Mouse (Mus musculus) retina, postnatal 7 days (tissue): ENCODE data around the gene Bin2.

Experiments used
- DNase-seq: peaks from one replicate; pipeline ENCODE4 v3.0.0-alpha.2; 2012; ENCODE audit warnings: low read depth, low spot score

Gene Bin2

DNA sequence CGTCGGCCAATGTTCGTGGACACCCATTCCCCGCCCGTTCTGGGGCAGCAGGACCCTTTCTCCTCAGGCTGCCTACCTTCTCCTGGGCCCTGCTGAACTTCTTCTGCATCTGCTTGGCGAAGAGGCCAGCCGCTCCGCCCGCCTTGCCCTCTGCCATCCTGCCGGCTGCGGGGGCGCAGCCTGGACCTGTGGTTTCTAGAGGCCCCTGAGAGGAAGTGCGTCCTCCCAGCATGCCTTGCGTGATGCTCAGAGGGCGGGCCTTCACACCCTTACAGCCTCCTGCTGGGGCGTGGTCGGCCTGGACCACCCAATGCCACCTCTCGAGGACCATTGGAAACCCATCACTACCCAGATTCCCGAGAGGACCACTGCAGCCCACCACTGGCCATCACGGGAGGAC is at the start of gene Bin2:
Bin2 (minus strand) TSS at position 217 of the 400 bp plus-strand sequence.
- no peak for DNase-seq

DNA sequence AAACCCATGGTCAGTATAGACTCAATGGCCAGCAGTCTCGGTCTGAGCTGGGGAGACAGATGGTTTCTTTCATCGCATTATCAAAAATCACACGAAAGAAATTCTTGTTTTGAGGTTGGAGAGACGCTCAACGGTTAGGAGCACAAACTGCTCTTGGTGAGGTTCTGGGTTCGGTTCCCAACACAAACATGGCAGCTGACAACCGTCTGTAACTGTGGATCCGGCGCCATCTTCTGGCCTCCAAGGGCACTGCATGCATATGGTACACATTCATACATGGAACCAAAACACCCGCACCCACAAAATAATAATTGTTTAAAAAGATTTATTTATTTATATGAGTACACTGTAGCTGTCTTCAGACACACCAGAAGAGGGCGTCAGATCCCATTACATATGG is 49.2 kb upstream of the Bin2 start:
- DNase-seq: no peak

DNA sequence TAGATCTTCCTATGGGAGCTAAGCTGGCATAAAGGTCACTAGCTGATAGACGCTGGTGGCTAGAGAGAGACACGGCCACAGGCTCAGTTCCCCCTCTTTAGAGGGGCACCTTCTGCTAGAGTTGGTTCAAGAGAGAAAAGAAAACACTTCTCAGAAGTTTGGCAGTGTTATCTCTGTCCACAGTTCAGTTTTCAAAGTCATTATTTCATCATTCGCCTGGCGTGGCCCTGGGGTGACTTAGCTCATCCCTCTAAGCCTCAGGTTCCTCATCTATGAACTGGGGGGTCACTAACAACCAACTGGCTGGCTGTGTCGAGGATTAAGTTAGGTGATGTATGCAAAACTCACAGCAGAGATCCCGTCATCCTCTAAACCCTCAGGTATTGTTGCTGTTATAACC is 48.6 kb upstream of the Bin2 start:
- no peak for DNase-seq

DNA sequence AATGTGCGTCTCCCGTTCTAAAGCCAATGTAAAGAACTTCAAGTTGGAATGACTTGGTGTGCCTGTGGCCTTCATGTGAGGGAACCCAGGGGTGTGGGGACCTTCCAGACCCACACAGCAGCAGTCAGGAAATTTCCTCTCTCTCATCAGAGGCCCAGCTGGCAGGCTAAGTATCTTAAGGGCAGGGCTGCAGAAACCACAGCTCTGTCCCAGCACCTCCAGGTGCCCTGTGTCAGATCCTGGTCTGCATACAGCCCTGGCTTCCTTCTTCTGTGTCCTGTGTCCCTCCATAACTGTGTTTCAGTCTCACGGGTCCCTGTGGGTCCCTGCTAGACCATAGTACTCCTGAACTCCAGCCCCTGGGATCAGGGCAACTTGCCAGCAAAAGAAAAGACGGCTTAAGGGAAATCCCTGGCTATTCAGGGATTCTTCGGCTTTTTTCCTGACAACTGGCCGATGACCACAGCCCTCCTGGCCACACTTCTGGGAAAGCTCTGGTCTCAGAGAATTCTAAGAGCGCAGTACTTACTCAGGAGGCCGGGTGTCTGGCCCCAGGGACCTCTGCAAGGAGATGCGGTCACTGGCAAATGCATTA is 46.1 kb upstream of the Bin2 start:
- DNase-seq: peak; percentile 17

DNA sequence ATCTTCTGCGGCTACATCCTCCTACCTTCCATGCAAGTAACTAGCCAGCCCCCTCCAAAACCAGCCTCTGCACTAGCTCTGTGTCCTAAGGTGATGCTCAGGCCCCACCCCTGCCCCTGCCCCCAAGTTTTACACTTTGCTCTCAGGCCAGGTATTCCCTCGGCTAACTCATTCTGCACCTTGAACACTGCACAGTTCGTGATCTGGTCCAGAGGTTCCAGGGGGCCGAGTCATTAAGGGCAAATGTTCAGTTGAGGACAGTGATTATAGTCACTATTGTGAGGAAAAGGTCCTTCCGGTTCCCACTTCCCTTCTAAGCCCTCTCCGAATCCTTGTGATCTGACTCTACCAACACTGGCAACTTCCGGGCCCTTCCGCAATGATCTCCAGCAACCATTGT is 45.1 kb upstream of the Bin2 start:
- DNase-seq: no peak

DNA sequence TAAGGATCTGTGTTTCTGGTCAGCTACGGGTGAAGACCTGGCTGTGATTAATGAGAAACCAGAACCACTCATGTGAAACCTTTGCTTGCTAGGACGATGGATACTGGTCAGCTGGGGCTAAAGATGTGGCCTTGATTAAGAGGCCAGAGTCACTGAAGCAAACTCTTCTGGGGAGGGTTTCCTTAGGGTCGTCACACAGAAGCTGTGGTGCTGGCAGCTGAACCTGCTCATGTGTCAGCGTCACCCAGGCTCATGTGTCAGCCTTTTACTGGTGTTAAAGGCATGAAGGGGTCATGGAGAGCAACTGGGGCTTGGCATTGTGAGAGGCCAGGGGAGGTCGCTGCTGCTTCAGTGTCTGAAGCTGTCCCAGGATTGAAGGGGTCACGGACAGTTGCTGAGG is 41.5 kb upstream of the Bin2 start:
- no peak for DNase-seq

DNA sequence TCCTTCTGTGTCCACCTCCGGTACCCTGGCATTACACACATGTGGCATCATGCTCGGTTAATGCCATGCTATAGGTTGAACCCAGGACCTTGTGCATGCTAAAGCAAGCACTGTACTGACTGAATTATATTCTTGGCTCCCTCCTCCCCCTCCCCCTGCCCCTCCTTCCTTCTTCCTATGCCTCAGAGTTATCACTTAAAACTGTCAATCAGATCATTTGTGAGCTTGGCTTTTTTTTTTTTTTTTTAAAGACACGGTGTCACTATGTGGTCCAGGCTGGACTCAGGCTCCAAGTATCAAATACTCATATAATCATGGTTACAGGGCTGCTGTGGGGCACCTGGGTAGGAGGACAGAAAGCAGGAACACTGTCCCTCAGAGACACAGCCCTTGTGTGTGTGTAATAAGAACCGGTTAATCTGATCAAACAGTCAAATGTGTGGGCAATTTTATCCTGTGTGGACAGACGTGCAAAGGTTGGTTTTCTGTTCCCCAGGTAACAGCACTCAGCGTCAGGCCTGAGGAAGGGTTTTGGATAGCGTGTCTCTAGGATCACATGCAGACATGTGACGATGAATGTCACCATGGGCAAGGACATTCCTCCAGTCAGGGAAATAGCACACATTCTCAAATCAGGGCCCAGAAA is 39.2 kb upstream of the Bin2 start:
- no peak for DNase-seq

DNA sequence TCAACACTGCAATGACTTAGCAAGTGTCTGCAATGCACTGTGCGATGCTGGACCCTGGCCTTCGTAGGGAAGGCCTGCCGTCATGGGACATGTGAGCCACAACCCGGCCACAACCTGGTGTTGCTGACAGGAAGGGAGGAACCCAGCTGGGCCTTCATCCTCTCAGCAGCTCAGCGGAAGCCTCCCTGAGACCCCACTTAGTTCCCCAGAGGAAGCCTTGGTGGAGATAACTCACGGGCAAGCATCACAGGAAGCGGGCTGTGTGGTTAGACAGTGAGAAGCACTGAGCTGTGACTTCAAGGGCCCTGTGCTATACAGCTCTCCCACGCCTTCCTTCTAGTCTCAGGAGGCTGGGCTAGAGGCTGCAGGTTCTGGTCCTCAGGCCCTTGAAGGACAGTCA is 36.9 kb upstream of the Bin2 start:
- DNase-seq: no peak

DNA sequence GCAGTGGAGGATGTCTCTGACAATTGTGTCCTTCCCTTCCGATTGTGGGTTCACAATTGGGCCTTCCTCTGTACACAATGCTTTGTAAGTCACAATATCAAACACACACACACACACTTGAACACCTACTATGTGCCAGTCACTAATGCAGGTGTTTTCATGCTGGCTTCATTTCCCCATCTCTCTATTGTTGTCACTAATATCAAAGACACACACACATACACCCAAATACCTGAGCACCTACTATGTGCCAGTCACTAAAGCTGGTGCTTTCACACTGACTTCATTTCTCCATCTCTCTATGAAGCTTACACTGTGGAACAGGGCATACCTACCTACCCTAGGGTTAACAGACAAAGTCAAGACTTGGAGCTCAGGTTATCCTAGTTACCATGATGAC is 36.0 kb upstream of the Bin2 start:
- DNase-seq: no peak

DNA sequence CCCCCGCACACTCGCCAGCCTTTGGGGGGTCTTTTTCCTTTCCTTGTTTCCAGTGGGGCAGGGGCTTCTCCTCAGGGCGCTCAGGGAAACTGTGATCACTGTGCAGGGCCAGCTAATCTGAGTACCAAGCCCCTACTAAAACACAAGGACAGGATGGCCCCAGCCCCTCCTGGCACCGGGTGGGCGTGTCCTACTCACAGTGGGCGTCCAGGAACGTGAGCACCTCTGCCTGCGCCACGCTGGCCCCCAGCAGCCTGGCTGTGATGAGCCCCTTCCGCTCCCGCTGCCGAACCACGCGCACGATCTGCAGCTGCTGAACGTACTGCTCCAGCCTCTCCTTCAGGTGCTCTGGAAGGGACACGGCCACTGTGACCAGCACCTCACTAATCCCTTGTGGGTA is 34.6 kb upstream of the Bin2 start:
- DNase-seq: no peak

DNA sequence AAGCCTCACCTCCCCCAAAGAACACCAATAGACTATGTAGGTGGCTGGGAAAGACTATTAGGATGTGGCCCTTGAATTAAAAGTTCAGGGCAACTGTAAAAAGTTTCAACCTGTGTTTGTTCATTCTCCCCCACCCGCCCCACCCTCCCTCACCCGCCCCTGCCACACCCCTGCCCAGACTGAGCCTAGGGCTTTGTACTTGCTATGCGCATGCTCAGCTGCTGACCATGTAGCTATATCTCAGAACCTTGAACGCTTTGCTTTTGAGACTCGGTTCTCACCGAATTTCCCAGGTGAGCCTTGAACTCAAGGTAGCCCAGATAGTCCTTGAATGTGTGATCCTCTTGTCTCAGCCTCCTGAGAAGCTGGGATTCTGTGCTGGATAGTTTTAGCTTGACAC is 32.5 kb upstream of the Bin2 start:
- no peak for DNase-seq

DNA sequence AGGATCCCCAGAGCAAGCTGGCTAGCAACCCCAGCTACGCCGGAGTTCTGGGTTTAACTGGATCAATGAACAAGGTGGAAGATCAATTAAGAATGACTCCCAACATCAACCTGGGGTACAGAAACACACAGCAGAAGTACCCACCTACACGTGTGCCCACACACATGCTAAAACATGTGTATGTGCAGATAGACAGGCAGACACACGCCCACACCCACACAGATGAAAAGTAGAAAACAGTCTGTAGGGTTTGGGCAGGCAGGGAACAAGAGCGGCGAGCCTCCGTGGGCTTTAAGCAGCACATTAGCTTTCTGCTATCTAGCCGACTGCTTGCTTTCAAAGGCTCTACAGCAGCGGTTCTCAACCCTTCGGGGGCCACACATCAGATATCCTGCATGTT is 31.8 kb upstream of the Bin2 start:
- DNase-seq: no peak

DNA sequence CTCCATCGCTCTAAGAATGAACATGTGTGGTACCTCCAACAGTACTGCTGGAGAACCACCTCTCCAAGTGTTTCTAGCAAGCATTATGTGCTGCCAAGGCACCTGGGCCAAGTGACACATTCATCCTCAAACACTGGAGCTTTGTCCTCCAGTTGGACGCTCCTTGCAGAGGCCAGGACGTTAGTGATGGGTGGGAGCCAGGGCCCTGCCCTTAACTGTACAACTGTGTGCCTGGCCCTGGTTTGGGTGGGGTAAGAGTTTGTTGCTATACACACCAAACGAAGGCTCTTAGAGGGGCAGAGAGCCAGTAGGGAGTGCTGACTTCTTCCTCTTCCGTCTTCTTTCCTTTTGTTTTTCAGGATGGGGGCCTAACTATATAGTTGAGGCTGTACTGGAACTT is 31.1 kb upstream of the Bin2 start:
- DNase-seq: no peak

DNA sequence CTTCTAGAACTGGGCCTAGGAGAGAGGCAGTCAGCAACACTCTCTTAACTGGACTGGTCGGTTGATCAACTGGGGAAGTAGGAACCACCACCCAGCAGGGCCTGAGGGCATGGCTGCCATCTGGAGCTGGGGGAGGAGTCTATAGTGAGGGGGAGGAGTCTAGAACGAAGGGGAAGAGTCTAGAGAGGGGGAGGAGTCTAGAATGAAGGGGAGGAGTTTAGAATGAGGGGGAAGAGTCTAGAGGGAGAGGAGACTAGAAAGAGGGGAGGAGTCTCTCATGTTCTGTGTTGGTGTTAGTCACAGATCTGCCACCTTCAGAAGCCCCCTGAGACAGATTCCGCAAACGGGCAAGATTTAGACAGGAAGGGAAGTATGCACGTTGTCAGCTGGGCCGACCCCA is 30.0 kb upstream of the Bin2 start:
- DNase-seq: no peak

DNA sequence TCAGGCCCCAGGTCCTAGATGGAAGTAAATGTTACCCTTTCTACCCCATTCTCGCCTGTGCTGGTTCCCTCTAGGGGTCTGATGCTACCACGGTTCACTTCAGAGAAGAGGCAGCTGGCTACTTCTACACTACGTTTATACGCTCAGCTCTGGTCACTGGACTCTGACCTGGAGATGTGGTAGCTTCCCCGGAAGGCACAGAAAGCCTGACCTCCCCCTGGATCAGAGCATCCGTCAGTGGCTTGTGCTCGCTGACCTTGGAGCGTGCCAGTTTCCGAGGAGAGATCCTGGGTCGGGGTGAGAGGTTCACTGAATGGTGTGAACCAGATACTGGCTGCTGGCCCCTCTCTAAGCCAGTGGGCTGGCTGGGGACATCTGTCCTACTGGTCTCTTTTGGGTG is 28.7 kb upstream of the Bin2 start:
- DNase-seq: no peak

DNA sequence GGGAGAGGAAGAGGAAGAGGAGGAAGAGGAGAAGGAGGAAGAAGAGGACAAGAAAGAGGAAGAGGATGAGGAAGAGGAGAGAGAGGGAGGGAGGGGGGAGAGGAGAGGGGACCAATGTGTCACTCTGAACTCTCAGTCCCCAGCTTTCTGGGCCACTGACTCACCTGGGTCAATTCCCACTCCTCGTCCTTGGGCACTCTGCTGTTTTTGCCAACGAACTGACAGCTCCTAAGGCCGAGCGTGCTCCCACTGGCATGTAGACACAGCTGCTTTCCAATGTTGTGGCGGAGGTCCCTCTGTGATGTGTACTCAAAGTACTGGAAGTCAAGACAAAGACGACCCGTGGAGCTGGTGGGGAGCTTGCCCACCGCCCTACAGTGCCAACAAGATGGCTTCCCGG is 25.1 kb upstream of the Bin2 start:
- DNase-seq: no peak

DNA sequence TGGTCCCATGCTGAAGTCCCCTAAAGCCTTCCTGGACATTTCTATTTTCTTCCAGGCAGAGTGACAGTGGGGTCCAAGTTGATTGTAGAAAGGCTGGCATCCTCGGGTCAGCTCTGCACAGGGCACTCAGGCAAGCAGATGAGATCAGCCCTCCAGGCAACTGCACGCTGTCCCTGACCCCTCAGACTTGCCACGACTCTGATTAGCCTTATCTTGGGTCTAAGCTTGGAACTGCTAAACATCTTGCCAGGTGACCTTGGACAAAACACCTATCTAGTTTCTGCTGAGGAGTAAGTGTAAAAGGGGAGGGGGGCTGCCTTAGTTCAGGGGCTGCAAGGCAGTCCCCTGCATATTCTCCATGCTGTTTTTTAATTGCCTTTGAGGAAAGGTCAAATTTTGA is 22.6 kb upstream of the Bin2 start:
- DNase-seq: no peak

DNA sequence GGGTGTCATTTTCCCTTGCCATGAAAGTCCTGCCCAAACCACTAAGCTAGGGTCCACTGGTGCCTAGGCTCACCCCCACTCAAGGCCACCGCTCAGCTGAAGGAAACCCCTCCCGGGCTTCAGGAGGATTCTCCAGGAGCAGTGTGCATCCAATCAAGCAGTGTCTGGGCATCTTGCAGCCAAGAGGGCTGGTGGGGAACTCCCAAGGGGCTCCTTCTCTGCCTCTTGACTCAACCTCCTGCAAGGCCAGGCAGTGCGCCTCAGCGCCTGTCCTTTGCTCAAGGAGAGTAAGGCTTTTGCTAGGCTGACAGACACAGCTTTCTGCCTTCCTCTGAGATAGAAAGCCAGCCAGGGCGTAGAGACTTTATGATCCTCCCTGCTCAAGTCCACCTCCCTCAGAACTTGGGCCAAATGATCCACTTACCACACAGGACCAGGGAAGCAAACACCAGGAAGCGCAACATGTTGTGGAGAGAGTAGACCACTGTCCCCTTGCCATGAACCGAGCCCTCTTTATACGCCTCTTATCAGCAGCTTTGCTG is 18.1 kb upstream of the Bin2 start, which contains the start of gene Cela1:
Cela1 (minus strand) TSS at position 492 of the 542 bp plus-strand sequence.
- DNase-seq: no peak

DNA sequence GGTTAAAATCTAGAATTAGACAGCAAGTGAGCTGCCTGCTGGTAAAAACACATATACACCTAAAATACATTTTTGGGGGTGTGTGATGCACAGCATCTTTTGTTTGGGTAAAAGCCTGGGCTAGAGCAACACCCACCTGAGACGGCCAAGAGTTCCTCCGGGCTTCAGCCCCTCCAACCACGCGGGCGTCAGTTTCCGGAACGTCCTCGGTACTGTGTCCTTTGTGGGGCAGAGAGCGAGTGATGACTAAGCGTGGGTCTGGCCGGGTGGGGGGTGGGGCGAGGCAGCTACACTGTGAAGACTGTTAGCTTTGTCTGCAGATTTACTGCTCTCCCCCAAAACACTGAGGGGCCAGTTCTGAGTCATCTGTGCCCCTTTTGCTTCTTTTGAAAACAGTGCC is 17.6 kb upstream of the Bin2 start:
- DNase-seq: no peak

DNA sequence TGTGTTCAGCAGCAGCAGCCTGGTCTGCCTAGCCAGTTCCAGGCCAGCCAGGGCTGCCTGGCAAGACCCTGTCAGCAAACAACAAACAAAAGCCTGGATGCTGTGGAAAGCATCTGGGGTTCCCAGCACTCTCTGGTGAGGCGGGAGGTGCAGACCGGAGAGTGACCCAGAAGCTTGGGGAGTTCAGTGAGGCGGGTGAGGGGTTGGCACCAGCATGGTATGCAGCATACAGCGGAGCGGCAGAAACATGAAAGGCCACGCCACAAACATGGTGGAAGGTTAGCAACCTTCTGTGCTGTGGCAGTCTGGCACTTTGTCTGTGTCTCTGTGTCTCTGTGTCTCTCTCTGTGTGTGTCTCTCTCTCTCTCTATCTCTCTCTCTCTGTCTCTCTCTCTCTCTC is 17.1 kb upstream of the Bin2 start:
- no peak for DNase-seq

DNA sequence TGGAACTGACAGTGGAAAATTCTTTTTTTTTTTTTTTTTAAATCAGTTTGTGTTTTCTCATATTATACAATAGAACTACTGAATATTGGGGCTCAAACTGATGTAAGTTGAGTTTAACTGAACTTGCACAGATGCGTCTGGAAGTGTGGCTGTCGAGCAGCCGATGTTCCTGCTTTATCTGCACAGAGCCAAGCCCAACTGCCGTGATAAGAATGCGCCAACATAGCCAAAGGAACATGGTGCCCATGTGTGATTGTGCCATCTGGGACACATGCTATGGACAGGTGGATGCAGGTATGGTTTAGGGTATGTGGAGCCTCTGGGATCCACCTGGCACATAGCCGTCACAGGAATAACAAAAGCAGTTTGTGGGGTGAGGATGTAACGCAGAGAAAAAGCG is 16.5 kb upstream of the Bin2 start:
- no peak for DNase-seq

DNA sequence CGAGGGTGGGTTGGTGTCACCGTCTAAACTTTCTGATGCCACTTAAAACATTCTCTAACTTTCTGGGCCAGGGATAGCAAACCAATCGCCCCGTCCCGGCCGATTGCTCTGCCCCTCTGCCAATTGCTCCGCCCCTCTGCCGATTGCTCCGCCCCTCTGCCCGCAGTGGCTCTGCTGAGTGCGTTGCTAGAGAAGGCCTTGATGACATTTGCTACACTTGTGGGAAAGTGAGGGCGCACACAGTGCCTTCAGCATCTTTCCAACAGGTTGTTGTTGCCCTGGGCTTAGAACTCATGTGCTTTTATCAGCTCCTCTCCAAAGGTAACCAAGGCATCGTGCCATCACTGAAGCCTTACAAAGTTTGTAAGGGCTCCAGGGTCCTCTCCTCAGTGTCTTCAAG is 15.9 kb upstream of the Bin2 start:
- no peak for DNase-seq

DNA sequence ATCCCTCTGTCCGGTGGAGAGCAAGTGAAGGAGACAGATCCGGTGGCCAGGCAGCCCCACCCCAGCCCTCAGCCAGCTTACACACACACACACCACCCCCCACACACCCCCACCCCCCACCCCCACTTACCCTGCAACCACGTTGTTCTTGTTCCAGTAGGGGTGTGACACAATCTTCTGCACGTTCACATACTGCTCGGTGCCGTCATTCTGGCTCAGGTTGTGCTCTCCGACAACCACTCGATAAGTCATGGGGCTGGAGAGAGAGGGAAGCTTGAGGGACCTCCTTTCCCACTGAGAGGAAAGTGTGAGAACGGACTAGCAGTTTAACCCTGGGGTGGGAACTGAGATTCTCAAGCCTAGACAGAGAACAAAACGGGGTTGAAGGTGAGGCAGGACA is 15.1 kb upstream of the Bin2 start:
- no peak for DNase-seq

DNA sequence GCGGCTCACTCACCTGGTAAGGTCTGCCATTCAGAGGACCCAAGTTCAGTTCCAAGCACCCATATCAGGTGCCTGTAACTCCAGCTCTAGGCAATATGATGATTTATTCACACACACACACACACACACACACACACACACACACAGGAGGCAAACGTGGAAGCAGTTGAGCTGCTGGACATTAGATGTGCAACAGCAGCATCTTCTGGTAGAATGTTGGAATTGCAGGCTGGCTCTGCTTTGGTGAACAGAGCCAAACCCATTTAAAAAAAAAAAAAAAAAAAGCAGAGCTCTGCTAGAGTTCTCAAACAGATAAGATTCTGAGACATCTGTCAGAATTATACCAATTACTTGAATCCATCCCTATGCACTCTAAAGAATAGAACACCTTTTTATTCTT is 13.7 kb upstream of the Bin2 start:
- DNase-seq: peak; percentile 80
